Mouse (Mus musculus) gastrocnemius, postnatal 36 days (tissue): Measurements from ENCODE around the gene Dpp10. TPM values are rescaled to one million over a fixed set of nuclear protein-coding genes. Genes with fewer than 3 reads are reported as not detected.

Experiments
- DNase-seq, 2 experiments: peaks; one replicate each; pipeline ENCODE4 v3.0.0; 2022
- intact Hi-C: fragments of 180-260 bp; cut with DNase I; formaldehyde crosslinking; loops from one replicate; pipeline ENCODE4 v1.15.1; 2025
- long read RNA-seq, 2 experiments: library from polyadenylated mRNA; stranded (forward); transcript quantifications; one replicate each; pipeline ENCODE4 v2.0.0; 2021
- total RNA-seq, 2 experiments: library from RNA; stranded (reverse); gene quantifications; 2 replicates each; pipeline ENCODE4 v1.2.3; 2021

The Dpp10 gene
- total RNA-seq = under 1 TPM in 1 of 2 experiments, not detected in 1; 0.02 TPM
- long read RNA-seq, experiment 1 = 0 reads
- long read RNA-seq, experiment 2 = 0 reads

DNA sequence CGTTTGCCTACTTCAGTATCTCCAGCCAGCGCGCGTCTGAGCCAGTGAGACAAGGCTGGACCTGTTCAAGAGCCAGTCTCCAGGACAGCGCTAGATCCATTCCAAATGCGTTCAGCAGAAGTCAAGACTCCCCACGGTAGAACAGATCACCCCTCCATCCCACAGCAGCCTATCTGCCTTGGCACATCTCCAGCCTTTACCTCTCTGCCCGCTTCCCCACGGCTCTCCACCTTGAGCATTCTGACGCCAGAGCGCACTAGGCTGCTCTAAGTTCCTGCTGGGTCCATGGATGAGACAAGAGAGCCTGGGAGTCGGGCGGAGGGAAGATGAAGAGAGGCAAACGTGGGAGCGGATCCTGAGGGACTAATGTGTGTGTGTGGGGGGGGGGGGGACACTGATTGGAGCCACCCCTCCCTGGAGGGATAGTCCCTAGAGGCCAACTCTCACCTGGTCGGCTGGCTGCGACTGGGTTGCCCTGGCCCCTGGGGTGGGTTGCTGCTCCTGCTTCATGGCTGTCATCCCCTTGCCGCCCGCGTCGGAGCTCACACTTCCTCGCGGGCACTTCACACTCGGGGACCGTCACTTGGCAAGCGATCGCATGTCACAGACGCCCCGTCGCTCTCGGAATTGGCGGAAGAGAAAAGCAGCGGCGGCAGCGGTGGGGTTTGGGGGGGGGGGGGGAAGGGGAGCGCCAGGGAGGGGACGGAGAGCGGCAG lies at the start of gene Dpp10:
Gene Dpp10, minus strand, starts transcription at position 635 of the 716 bp plus-strand sequence.
- intact Hi-C loops = no loop called here
- DNase-seq = no peak

DNA sequence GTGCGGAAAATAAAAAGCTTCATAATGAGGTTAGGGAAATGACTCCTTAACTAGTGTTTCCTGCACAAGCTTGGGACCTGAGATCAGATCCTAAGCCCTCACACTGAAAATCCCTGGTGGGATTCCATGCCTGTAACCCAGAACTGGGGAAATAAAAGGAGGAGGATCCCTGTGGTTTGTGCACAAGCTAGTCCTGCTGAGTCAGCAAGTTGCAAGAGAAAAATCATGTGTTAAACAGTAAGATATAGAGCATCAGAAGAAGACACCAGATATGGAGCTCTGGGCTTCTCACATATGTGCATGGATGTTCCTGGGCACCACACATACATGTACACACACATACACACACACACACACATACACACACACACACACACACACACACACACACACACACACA lies 3.2 kb upstream of the Dpp10 start:
- intact Hi-C loops = no loop called here

DNA sequence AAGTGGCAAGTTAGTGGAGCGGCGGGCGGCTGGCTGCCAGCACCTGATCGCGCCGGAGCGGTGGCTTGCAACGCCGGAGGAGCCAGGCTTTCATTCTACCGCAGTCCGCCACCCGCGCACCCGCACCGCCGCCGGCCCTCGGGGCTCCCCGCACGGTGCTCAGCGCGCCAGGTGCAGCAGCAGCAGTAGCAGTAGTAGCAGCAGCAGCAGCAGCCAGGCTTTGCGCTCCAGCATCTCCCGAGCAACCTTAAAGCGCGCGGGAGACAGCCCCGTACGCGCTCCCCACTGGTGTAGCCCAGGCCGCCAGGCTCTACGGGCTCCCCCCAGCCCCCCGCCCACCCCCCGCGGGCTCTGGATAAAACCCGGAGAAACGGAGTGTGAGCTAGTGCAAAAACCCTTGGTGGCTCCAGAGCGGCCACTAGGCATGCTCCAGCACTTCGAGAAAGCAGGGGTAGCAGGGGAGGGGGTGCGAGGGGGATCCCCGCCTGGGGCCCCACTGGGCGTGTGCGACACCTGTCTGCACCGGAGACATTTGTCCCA lies 472 bp upstream of the Dpp10 start:
- intact Hi-C loops = no loop called here
- no peak for DNase-seq

More for the DNA sequence above, 3.2 kb upstream of the Dpp10 start:
- DNase-seq = no peak

- no peak for DNase-seq
- intact Hi-C loops = no loop called here
These were observed 1.2 kb downstream of the Dpp10 start for GRCm38 (mm10) chr1:124044161-124044560.

- DNase-seq = no peak
- intact Hi-C loops = no loop called here
These were observed 1.9 kb downstream of the Dpp10 start for GRCm38 (mm10) chr1:124043421-124043820.

- intact Hi-C loops = no loop called here
- DNase-seq = no peak
These were observed 3.8 kb downstream of the Dpp10 start for GRCm38 (mm10) chr1:124041559-124041958.

- no peak for DNase-seq
- intact Hi-C loops = no loop called here
These were observed 9.9 kb downstream of the Dpp10 start for GRCm38 (mm10) chr1:124035306-124035990.

DNA sequence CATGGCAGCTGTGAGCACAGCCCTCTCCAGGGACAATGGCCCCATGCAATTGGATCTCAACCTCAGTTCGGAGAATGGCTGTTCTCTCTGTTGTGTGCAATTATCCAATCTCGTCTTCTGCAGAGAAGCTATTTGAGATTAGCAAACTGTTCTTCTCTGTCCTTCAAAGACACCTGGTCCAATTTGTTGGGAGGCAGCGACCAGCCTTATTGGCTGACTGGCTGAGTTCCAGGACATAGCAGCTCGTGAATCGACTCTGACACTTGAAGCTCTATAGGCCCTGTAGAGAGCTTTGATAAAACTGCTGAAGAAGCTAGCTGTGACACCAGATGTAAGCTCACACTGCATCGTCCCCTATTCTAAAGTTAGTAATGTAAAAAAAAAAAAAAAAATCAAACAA lies 12.7 kb downstream of the Dpp10 start:
- DNase-seq = no peak
- intact Hi-C loops = no loop called here

- no peak for DNase-seq
These were observed 13.4 kb downstream of the Dpp10 start for GRCm38 (mm10) chr1:124031968-124032367.

DNA sequence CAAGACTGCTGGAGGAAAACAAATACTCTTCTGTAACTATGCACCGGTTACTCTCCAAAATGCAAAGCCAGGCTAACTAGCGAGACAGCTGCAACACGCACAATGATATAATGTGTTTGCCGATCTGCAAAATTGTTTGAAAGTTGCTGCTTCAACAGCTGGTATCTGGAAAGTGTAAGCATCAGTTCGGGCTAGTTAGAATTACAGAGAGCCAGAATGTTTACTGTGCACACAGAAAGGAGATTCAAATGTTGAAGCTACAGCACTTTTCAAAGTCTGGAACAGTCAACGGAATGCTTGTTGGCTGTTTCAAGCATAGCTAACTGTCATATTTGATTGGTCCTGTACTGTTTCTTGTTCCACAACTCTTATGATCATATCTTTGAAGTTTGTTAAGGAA lies 42.6 kb downstream of the Dpp10 start:
- no peak for DNase-seq
- intact Hi-C loops = no loop called here

More at GRCm38 (mm10) chr1:124031968-124032367, 13.4 kb downstream of the Dpp10 start:
- intact Hi-C loops = no loop called here

DNA sequence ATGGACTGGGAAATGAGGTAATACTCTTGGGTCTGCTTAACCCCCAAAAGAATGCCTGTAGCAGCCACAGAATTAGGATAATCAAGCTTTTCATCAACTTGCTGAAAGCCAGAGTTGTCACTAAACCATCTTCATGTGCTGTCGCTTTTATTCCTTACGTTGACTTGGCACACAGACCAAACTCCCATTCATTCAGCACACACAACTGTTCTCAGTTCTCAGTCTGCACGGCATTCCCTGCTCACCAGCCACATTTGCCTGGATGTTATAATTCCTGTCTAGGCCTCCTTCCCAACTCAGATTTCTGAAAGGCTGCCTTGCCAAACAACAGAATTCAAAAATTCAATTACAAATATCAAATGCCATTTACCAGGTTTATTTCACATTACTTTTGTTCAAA lies 49.6 kb downstream of the Dpp10 start:
- intact Hi-C loops = no loop called here
- DNase-seq = no peak

GRCm38 (mm10) chr1:123985324-123986024 lies 59.9 kb downstream of the Dpp10 start:
- intact Hi-C loops = no loop called here
- no peak for DNase-seq

DNA sequence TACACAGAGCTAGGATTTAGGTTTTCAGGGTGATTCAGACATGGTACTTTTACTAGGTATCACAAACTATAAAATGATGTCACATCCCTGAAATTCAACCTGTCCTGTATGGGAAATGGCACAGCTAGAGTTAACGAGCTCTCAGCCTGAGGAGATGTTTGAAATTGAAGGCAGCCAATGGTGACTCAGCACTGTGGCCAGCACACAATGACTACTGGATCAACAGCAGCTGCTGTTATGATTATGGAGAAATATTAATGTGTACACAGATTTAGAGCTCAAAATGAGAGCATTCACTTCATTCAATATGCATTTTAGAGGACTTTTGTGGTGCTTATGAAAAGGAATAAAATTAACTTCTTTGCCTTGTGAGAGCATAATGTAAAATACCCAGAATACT lies 66.8 kb downstream of the Dpp10 start:
- intact Hi-C loops = no loop called here
- DNase-seq = no peak

GRCm38 (mm10) chr1:123974621-123975020 lies 70.7 kb downstream of the Dpp10 start:
- intact Hi-C loops = no loop called here
- no peak for DNase-seq

GRCm38 (mm10) chr1:123946149-123946548 lies 99.2 kb downstream of the Dpp10 start:
- intact Hi-C loops = no loop called here
- DNase-seq = no peak

DNA sequence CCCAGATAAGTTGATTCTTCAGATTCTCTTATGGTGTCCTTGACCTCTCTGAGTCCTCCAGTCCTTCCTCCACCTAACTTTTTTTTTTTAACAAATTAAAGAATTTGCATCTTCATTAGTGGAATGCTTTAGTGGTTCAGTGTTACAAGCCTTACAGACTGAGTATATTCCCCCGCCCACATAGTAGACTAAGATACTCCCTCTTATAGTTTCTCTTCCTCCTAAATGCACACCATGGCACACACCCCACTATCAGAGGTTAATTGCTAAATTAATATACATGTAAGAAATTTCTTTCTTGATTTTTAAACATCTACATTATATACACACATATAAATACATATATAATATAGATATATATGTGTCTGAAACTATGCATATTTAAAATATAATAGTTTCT lies 104.5 kb downstream of the Dpp10 start:
- intact Hi-C loops = no loop called here
- no peak for DNase-seq

GRCm38 (mm10) chr1:123933812-123934727 lies 111.3 kb downstream of the Dpp10 start:
- no peak for DNase-seq
- intact Hi-C loops = no loop called here

- intact Hi-C loops = no loop called here
- no peak for DNase-seq
These were observed 117.4 kb downstream of the Dpp10 start for GRCm38 (mm10) chr1:123928003-123928370.

GRCm38 (mm10) chr1:123927278-123928002 lies 117.9 kb downstream of the Dpp10 start:
- DNase-seq = no peak
- intact Hi-C loops = no loop called here
